ENCODE assay signal across 7 mouse cellular contexts in genomic region chr3:105705061-105705549, GRCm38 (mm10). TPM values are rescaled to one million over a fixed set of nuclear protein-coding genes. Genes with fewer than 3 reads are reported as not detected.
DNase-seq lines count a peak whose midpoint lies in the region; ATAC-seq and TF ChIP-seq lines count a peak whose summit lies in the region.

No protein-coding gene starts in this region.

- peak overlapping the region; percentile 92 for H3K27ac ChIP-seq in gastrocnemius, adult 2 months
- H3K27ac ChIP-seq in intestine, embryonic 14.5 days (ENCODE audit: low read depth): no peak overlapping the region
- peak overlapping the region; percentile 68 for H3K27ac ChIP-seq in limb, embryonic 10.5 days
- no peak overlapping the region for H3K27ac ChIP-seq in midbrain, embryonic 13.5 days

- peak overlapping the region; percentile 81 for H3K4me3 ChIP-seq in gastrocnemius, adult 2 months
- peak overlapping the region; percentile 52 for H3K4me3 ChIP-seq in intestine, embryonic 14.5 days (ENCODE audit: low read depth, low read length)
- H3K4me3 ChIP-seq in limb, embryonic 10.5 days: peak overlapping the region; percentile 66
- H3K4me3 ChIP-seq in midbrain, embryonic 13.5 days (replicated peaks): peak overlapping the region; percentile 54

- peaks cover 17% of the 10 kb centered on the region for H3K27me3 ChIP-seq in intestine, embryonic 14.5 days (replicated peaks; ENCODE audit: control insufficient read depth, insufficient read depth, low read length)
- peaks cover 58% of the 10 kb centered on the region for H3K27me3 ChIP-seq in limb, embryonic 10.5 days (ENCODE audit: low read depth, poor library complexity, severe bottlenecking)
- H3K27me3 ChIP-seq in midbrain, embryonic 13.5 days: peaks cover 40% of the 10 kb centered on the region

- under 1% methylated on average over 28 of the region's 28 CpGs for WGBS in intestine, embryonic 14.5 days
- WGBS in limb, embryonic 10.5 days: under 1% methylated on average over 28 of the region's 28 CpGs
- under 1% methylated on average over 28 of the region's 28 CpGs for WGBS in midbrain, embryonic 13.5 days

- H3K4me2 ChIP-seq in intestine, embryonic 14.5 days (ENCODE audit: low read length): peak overlapping the region; percentile 99
- peak overlapping the region; percentile 98 for H3K4me2 ChIP-seq in midbrain, embryonic 13.5 days (replicated peaks)

- H3K4me1 ChIP-seq in intestine, embryonic 14.5 days (replicated peaks; ENCODE audit: control insufficient read depth, insufficient read depth, low read length): peaks cover 2% of the 10 kb centered on the region; the same call in 1 of the 2 replicates
- peaks cover 36% of the 10 kb centered on the region for H3K4me1 ChIP-seq in limb, embryonic 10.5 days
- peaks cover 33% of the 10 kb centered on the region for H3K4me1 ChIP-seq in midbrain, embryonic 13.5 days (replicated peaks)

- H3K36me3 ChIP-seq in intestine, embryonic 14.5 days (ENCODE audit: control insufficient read depth, insufficient read depth, low read length): no peaks in the 10 kb centered on the region
- no peaks in the 10 kb centered on the region for H3K36me3 ChIP-seq in limb, embryonic 10.5 days
- no peaks in the 10 kb centered on the region for H3K36me3 ChIP-seq in midbrain, embryonic 13.5 days

- no peak for TF ChIP-seq CTCF in gastrocnemius, adult 2 months (IDR thresholded peaks at IDR 0.05)

- intact Hi-C loops in gastrocnemius, adult 2 months (cut with DNase I): loop anchor here (1.0 kb wide), 1 partner anchor 9 kb away; no protein-coding TSS in a partner anchor

- H3K9ac ChIP-seq in intestine, embryonic 14.5 days (ENCODE audit: low read length): peak overlapping the region; percentile 48
- H3K9ac ChIP-seq in midbrain, embryonic 13.5 days (replicated peaks): peak overlapping the region; percentile 68

- peak; percentile 88 to 92 for DNase-seq in cerebellum, postnatal 25 days
- peak; percentile 90 for DNase-seq in gastrocnemius, adult 2 months
- DNase-seq in intestine, embryonic 14.5 days (ENCODE audit: low spot score): peak; percentile 66
- peak; percentile 64 for DNase-seq in limb, embryonic 10.5 days (ENCODE audit: low spot score)
- peak; percentile 33 to 74 for DNase-seq in spleen, postnatal 4 days (ENCODE audit: low spot score in 2 of 2)

- no peaks in the 10 kb centered on the region for H3K9me3 ChIP-seq in intestine, embryonic 14.5 days (ENCODE audit: control insufficient read depth, low read length)
- H3K9me3 ChIP-seq in limb, embryonic 10.5 days (replicated peaks): no peaks in the 10 kb centered on the region
- H3K9me3 ChIP-seq in midbrain, embryonic 13.5 days: no peaks in the 10 kb centered on the region

- peak; percentile 20 for ATAC-seq in activated CD4-positive, CD25-positive, alpha-beta regulatory T cell, adult 4 months
- peak; percentile 51 for ATAC-seq in intestine, embryonic 14.5 days (replicated peaks; ENCODE audit: low FRiP score, low TSS enrichment, low read depth)
- peak; percentile 67 for ATAC-seq in midbrain, embryonic 13.5 days

RNA-seq across cellular contexts. Expression of gene Inka2, which starts 0.7 kb away (rescaled TPM):
- 1 to 10 TPM; 1.7 to 2.4 TPM for polyA plus RNA-seq in activated CD4-positive, CD25-positive, alpha-beta regulatory T cell, adult 4 months (2017; shearing (Covaris generic))
- total RNA-seq in gastrocnemius, adult 2 months (2021): 1 to 10 TPM; 2.9 to 4.5 TPM
- 0.81 and 1.1 TPM in 2 replicates for polyA plus RNA-seq in intestine, embryonic 14.5 days (2014; fragmentation: Nextera tagmentation; extraction: Ambion mirVana)
- polyA plus RNA-seq in limb, embryonic 10.5 days (2016; fragmentation: Nextera tagmentation; extraction: Ambion mirVana): 0.33 and 0.50 TPM in 2 replicates
- polyA plus RNA-seq in midbrain, embryonic 13.5 days (2015; fragmentation: Nextera tagmentation; extraction: Ambion mirVana): 1.9 and 2.4 TPM in 2 replicates

RNA-seq across cellular contexts. Expression of gene Ddx20, which starts 17.7 kb away (rescaled TPM):
- polyA plus RNA-seq in activated CD4-positive, CD25-positive, alpha-beta regulatory T cell, adult 4 months (2017; shearing (Covaris generic)): 1 to 10 TPM; 9.7 to 9.8 TPM
- total RNA-seq in gastrocnemius, adult 2 months (2021): 10 to 100 TPM; 10.7 to 10.9 TPM
- polyA plus RNA-seq in intestine, embryonic 14.5 days (2014; fragmentation: Nextera tagmentation; extraction: Ambion mirVana): 38.2 and 43.9 TPM in 2 replicates
- polyA plus RNA-seq in limb, embryonic 10.5 days (2016; fragmentation: Nextera tagmentation; extraction: Ambion mirVana): 51.6 and 53.4 TPM in 2 replicates
- polyA plus RNA-seq in midbrain, embryonic 13.5 days (2015; fragmentation: Nextera tagmentation; extraction: Ambion mirVana): 31.0 and 32.0 TPM in 2 replicates

Comparison
In these comparisons a context has a peak if more than half of its experiments do, and no peak if none do; other contexts are left out.
1. H3K27ac ChIP-seq: peak in gastrocnemius, adult 2 months (single experiment) and limb, embryonic 10.5 days (single experiment); none in intestine, embryonic 14.5 days (single experiment) and midbrain, embryonic 13.5 days (single experiment).
2. Peak in every context shown above with its lines, with median percentiles within 50 percentile points of each other: ATAC-seq, DNase-seq and H3K4me3 ChIP-seq.